Mouse (Mus musculus): ENCODE results near the gene Dock9. TPM values are rescaled to one million over a fixed set of nuclear protein-coding genes. Genes with fewer than 3 reads are reported as not detected.
A peak's percentile ranks its signal among the peaks of the same experiment; 100 is the strongest.

Dock9 gene
- total and polyA plus RNA-seq, 3 experiments = 9.3 to 12.2 (median 10.3) TPM

- TF ChIP-seq IRF4 (IDR thresholded peaks at IDR 0.05; ENCODE audit: low read depth, low read length) = peak; percentile 43; the same call in 1 of the 2 replicates
- TF ChIP-seq ZKSCAN1 (IDR thresholded peaks at IDR 0.05; ENCODE audit: borderline replicate concordance, low read depth, low read length) = no peak
- TF ChIP-seq MEF2A (IDR thresholded peaks at IDR 0.05; ENCODE audit: borderline replicate concordance, low read depth, low read length) = peak; percentile 86
- TF ChIP-seq MAZ (IDR thresholded peaks at IDR 0.05; ENCODE audit: low read depth, low read length) = peak; percentile 56; the same call in 1 of the 2 replicates
- TF ChIP-seq CTCF (conservative IDR thresholded peaks at IDR 0.05 in 1 of 2, IDR thresholded peaks at IDR 0.05 in 1 of 2; ENCODE audit: low read depth in 2 of 2, low read length in 2 of 2) = peak in 1 of 2 experiments; percentile 32; a peak in 2 of 4 replicates
- no peak for TF ChIP-seq MAFK (IDR thresholded peaks at IDR 0.05; ENCODE audit: insufficient replicate concordance, low read length)
- TF ChIP-seq NELFE (IDR thresholded peaks at IDR 0.05; ENCODE audit: low read depth, low read length) = no peak
- peak; percentile 24 for TF ChIP-seq SMC3 (IDR thresholded peaks at IDR 0.05; ENCODE audit: low read depth, low read length)
- no peak for TF ChIP-seq RCOR1 (conservative IDR thresholded peaks at IDR 0.05; ENCODE audit: low read depth, low read length)
Observed at GRCm38 (mm10) chr14:121760403-121760802, 37.2 kb downstream of the Dock9 start (continued).

DNA sequence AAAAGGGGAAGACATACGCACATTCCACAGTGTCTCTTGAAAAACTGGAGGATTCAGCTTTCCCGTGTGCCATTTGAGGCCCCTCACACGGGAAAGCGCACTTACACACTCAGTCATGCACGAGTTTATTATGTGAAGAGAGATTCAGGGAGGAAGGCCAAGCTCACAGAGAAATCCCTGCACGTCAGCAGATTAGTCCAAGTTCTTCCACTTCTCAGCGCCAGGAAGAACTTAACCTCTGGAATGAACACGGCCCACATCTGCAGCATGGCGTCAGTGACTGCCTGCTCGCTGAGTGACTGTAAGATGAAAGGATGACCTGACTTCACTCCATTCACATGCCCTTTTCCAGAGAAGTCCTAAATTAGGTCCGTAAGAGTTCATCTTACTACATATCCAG is 43.5 kb downstream of the Dock9 start:
- Histone ChIP-seq H3K27ac (ENCODE audit: insufficient read depth, low read depth) (no peak overlapping the region), H3K36me3 (replicated peaks in 1 of 2; ENCODE audit: control insufficient read depth in 1 of 2, insufficient read depth in 1 of 2, low read length in 1 of 2) (peaks cover 0 to 1% of the 10 kb centered on the region in 2 experiments), H3K4me1 (ENCODE audit: control insufficient read depth in 1 of 2, insufficient read depth in 2 of 2) (peaks cover 2 to 22% of the 10 kb centered on the region in 2 experiments; a peak in 2 of 4 replicates), H3K9me3 (replicated peaks; ENCODE audit: low read length) (no peaks in the 10 kb centered on the region), H3K4me2 (ENCODE audit: insufficient read depth, low read depth, poor library complexity, severe bottlenecking) (no peak overlapping the region), H3K9ac (ENCODE audit: insufficient read depth, low read depth) (no peak overlapping the region), H3K4me3 (replicated peaks in 1 of 3; ENCODE audit: low read depth in 2 of 3, low read length in 2 of 3, poor library complexity in 1 of 3) (no peak overlapping the region), H3K79me2 (replicated peaks; ENCODE audit: control insufficient read depth, extremely low read depth, insufficient read depth, poor library complexity, severe bottlenecking) (no peaks in the 10 kb centered on the region), H3K27me3 (replicated peaks) (no peaks in the 10 kb centered on the region)
- dilution Hi-C loops (cut with MboI; ENCODE audit: extremely low pct_ligation_motif_present, extremely low pct_unique_long_range_greater_than_20kb, low sequenced_read_pairs) (no loop called here), in situ Hi-C loops (cut with MboI; ENCODE audit: low pct_ligation_motif_present, low pct_unique_long_range_greater_than_20kb, low sequenced_read_pairs) (loop anchor here (10.0 kb wide), 1 partner anchor 179 kb away; no protein-coding TSS in a partner anchor)
- TF ChIP-seq CHD2 (IDR thresholded peaks at IDR 0.05; ENCODE audit: low read length) (no peak), USF2 (conservative IDR thresholded peaks at IDR 0.05; ENCODE audit: low read depth, low read length) (no peak), MEF2A (IDR thresholded peaks at IDR 0.05; ENCODE audit: borderline replicate concordance, low read depth, low read length) (no peak), CTCF (conservative IDR thresholded peaks at IDR 0.05 in 1 of 2, IDR thresholded peaks at IDR 0.05 in 1 of 2; ENCODE audit: low read depth in 2 of 2, low read length in 2 of 2) (no peak), PAX5 (IDR thresholded peaks at IDR 0.05; ENCODE audit: low read length) (no peak), JUN (IDR thresholded peaks at IDR 0.05; ENCODE audit: insufficient read depth, low read depth, low read length) (no peak), EP300 (IDR thresholded peaks at IDR 0.05; ENCODE audit: low read length) (no peak), GABPA (IDR thresholded peaks at IDR 0.05; ENCODE audit: insufficient replicate concordance, low read depth, low read length) (no peak), ZC3H11A (IDR thresholded peaks at IDR 0.05; ENCODE audit: low read depth, low read length) (no peak), E2F4 (IDR thresholded peaks at IDR 0.05; ENCODE audit: insufficient replicate concordance, low read depth, low read length) (no peak), MXI1 (IDR thresholded peaks at IDR 0.05; ENCODE audit: low read depth, low read length) (no peak)
- DNase-seq (ENCODE audit: extremely low read depth) = no peak

All from CH12.LX (cell line).